Mouse (Mus musculus): Measurements from ENCODE around the gene Bcl7a.

The Bcl7a gene

DNA sequence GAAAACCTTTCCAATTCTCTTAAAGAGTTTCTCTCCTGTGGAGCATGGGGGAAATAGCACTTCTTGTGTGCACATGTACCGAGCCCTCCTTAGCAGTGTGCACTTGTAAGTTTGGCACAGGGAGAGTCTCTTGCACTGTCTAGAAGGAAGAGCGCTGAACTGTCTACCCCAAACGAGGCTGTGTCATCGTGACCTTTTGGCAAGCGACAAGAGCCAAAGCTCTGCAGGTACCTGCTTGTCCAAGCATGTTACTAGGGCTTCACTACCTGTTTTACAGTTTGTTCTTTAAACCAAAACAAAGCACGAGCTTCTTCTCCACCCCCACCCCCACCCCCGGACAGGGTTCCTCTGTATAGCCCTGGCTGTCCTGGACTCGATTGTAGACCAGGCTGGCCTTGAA, 15.9 kb upstream of the Bcl7a start:
- in situ Hi-C loops (cut with MboI, MseI) = no loop called here

DNA sequence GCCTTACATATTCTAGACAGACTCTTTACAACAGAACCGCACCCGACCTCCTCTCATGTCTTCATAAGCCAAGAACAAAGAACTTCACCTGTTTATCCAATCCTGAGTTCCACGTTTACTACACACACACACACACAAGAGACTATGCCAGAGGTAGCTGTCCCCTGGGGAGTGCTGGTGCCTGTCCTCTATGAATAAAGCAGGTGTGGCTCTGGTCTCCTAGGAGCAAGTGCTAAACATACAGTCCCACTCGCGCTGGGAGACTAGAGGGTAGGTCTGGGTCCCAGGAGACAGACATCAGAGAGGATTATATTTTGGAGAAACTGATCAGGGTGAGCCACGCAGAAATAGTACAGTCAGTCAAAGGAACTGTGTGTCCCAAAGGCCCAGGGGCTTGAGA, 10.1 kb upstream of the Bcl7a start:
- in situ Hi-C loops (cut with MboI, MseI) = no loop called here

- in situ Hi-C loops (cut with MboI, MseI) = no loop called here
Measured at GRCm38 (mm10) chr5:123336205-123336961, 7.3 kb upstream of the Bcl7a start.

GRCm38 (mm10) chr5:123338463-123338862, 5.2 kb upstream of the Bcl7a start:
- in situ Hi-C loops (cut with MboI, MseI) = no loop called here

DNA sequence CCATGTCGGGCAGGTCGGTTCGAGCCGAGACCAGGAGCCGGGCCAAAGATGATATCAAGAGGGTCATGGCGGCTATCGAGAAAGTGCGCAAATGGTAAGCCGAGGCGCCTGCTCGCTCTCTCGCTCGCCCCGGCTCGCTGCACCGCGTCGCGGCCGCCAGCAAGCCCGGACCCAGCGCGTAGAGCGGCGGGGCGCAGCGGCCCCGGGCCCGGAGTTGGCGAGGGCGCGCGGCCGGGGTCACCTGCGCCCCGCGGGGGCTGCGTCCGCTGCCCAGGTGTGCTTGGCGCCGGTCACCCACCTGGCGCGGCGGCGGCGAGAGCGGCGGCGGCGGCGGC, 961 bp downstream of the Bcl7a start:
- in situ Hi-C loops (cut with MboI, MseI) = no loop called here

GRCm38 (mm10) chr5:123344963-123345852, 1.6 kb downstream of the Bcl7a start:
- in situ Hi-C loops (cut with MboI, MseI) = no loop called here

DNA sequence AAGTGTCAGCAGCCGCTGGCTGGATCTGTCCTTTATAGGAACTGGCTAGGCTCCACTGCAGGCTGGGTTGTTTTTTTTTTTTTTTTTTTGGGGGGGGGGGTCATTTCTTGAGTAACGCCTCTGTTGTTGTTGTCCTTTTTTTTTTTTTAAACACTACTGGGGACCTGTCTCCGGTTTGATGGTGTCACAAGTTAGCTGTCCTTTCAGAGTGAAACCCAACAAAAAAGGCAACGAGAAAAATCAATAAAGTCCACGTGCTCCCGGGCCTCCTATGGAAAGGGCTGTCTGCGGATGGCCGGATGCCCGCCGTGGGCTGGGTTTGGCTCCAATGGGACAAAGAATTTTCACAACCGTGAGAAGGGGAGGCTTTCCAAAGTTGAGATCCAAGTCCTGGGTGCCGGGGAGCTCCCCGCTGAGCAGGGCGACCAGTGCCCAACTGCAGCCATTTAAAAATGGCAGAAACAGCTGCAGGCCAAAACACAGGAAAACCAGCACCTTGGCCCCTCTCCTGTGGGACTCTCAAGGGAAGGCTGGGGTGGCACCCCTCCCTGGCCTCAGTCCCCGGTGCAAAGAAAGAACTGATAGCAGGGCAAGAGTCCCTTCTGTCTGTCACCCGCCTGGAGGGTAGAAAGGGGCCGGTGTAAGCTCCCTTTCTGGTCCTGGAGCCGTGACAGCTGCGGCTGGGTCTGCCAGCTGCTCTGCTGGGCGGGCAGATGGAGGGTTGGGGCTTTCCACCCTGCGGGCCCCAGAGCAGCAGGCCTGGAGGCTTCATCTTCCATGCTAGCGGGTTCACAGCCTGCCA, 2.4 kb downstream of the Bcl7a start:
- in situ Hi-C loops (cut with MboI, MseI) = no loop called here

- in situ Hi-C loops (cut with MboI, MseI) = no loop called here
Measured at GRCm38 (mm10) chr5:123346701-123347270, 3.2 kb downstream of the Bcl7a start.

DNA sequence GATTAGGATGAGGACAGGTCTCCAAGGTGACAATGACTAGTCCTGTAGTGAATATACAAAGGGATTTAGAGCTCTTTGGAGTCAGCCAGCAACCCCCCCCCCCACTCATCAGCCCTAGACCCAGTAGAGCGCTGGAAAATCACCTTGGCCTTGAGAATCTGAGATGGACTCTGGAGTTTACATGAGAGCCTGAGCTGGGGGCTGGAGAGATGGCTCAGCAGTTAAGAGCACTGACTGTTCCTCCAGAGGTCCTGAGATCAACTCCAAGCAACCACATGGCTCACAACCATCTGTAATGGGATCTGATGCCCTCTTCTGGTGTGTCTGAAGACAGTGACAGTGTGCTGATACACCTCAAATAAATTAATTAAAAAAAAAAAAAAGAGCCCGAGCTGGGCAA, 4.4 kb downstream of the Bcl7a start:
- in situ Hi-C loops (cut with MboI, MseI) = no loop called here

GRCm38 (mm10) chr5:123350386-123350785, 6.8 kb downstream of the Bcl7a start:
- in situ Hi-C loops (cut with MboI, MseI) = no loop called here

DNA sequence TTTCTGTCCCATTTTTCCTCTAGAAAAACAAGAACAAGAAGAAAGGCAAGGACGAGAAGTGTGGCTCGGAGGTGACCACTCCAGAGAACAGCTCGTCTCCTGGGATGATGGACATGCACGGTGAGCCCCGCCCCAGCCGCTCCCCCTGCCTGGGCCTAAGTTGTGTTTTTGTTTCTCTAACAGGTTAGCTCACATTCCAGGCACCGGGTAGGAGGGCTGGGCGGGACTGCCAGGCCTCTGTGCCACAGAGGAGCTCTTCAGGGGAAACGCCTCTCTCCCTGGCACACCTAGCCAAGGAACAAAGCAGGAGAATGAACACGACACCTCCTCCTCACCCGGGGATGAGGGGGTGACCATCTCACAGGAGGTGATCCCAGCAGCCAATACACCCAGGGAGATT, 12.3 kb downstream of the Bcl7a start:
- in situ Hi-C loops (cut with MboI, MseI) = no loop called here

GRCm38 (mm10) chr5:123357253-123357652, 13.6 kb downstream of the Bcl7a start:
- in situ Hi-C loops (cut with MboI, MseI) = no loop called here

- in situ Hi-C loops (cut with MboI, MseI) = no loop called here
Measured at GRCm38 (mm10) chr5:123359431-123359830, 15.8 kb downstream of the Bcl7a start.

- in situ Hi-C loops (cut with MboI, MseI) = no loop called here
Measured at GRCm38 (mm10) chr5:123362911-123363310, 19.3 kb downstream of the Bcl7a start.

- in situ Hi-C loops (cut with MboI, MseI) = no loop called here
Measured at GRCm38 (mm10) chr5:123364302-123364971, 20.8 kb downstream of the Bcl7a start.

- in situ Hi-C loops (cut with MboI, MseI) = loop anchor here (5.0 kb wide), 1 partner anchor 73 kb away; no protein-coding TSS in a partner anchor
Measured at GRCm38 (mm10) chr5:123368869-123369488, 25.3 kb downstream of the Bcl7a start.

- in situ Hi-C loops (cut with MboI, MseI) = no loop called here
Measured at GRCm38 (mm10) chr5:123370049-123370448, 26.4 kb downstream of the Bcl7a start.

- in situ Hi-C loops (cut with MboI, MseI) = no loop called here
Measured at GRCm38 (mm10) chr5:123375262-123375661, 31.6 kb downstream of the Bcl7a start.

DNA sequence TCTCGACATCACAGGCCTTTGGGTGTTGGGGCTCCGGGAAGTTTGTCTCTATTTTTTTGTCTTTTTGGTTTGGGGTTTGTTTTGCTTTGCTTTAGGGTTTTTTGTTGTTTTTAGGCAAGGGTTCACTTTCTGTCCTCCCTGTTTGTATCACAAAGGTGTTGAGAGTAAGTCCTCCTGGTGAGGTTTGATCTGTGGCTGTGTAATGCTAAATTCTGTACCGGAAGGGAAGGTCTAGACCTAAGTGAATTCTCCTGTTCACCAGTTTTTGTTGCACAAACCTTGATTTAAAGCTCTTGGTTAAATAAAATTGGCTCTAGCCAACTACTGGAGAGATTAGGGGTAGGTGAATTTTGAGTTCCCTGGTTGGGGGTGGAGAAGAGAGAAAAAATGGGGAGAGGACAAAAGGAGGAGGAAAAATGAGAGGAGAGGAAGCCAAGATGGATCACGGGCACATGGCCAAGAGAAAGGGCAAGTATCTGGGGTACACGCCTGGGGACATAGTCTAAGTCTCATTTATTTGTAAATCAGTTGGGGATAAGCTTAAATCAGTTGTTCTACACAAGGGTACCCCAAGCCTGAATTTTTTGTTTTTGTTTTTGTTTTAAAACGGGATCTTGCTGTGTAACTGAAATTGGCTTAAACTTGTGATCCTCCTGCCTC, 32.3 kb downstream of the Bcl7a start:
- in situ Hi-C loops (cut with MboI, MseI) = no loop called here

GRCm38 (mm10) chr5:123376569-123376968, 32.9 kb downstream of the Bcl7a start:
- in situ Hi-C loops (cut with MboI, MseI) = no loop called here
